Comparison of ENCODE assay signal across 1 mouse cellular context in the genomic region with DNA sequence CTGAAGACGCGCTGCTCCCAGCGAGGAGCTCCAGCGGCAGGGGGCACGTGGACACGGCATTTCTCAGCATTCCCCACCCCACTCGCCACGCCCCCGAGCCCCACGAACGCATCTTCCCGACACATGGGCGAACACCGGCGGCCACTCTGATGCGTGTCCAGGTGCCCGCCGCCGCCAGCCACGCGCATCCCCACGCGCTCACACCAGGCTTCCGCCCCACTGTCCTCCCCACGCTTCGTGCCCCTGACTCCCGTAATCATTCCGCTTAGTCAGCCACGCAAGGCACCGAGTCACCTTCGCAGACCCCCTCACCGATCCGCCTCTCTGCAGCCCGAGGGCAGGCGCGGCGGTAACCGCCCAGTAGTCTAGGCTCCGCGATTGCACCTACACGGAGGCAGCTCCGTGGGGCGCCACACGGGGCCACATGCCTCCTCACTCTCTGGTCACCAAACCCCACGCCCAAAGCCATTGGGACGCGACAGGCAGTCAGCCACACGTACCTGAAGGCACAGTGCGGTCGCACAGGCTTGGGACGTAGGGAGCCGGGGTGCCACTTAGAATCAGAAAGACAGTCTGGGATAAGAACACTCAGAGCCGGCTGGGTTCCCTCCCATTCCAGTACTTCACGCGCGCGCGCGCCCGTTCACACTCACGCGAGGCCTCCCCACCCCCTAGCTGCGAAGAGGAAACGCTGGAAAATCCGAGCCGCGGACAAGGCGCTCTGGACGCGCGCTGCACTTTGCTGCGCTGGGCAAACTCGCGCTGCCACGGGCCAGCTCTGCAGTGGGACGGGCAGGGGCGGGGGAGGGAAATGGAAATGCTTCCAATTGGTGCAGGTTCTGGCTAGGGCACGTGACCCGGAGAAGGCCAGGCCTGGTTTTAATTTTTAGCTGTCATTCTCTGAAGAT.
TF ChIP-seq lines count a peak whose summit lies in the region.

A gene (minus strand): TSS at position 782 of the 908 bp plus-strand sequence.

TF ChIP-seq in CH12.LX, 34 proteins besides CTCF, POLR2A, EP300 and RAD21 (continued from another document):
- no peak for TF ChIP-seq SIN3A (IDR thresholded peaks at IDR 0.05; ENCODE audit: low read length)
